Mouse (Mus musculus) stomach, embryonic 16.5 days (tissue): ENCODE data around the gene Dhx58. TPM values are rescaled to one million over a fixed set of nuclear protein-coding genes. Genes with fewer than 3 reads are reported as not detected.

Experiments
- ATAC-seq: fragments of 200-750 bp; cut with Nextera tagmentation; 2 replicates; pipeline ENCODE4 v1.8.0; 2017; ENCODE audit warnings: moderate number of reproducible peaks, moderate TSS enrichment; ENCODE audit not compliant: insufficient read depth, low FRiP score
- H3K27ac ChIP-seq: fragments of 300-500 bp; sonication (generic); 2 replicates; pipeline ENCODE4 v1.5.1; 2014; ENCODE audit warnings: low read length
- H3K27me3 ChIP-seq: fragments of 300-500 bp; sonication (generic); 2 replicates; pipeline ENCODE4 v1.6.1; 2014; ENCODE audit warnings: low read length, control low read depth, mixed read lengths; ENCODE audit not compliant: control insufficient read depth, insufficient read depth
- H3K36me3 ChIP-seq: fragments of 300-500 bp; sonication (generic); 2 replicates; pipeline ENCODE4 v1.6.1; 2014; ENCODE audit warnings: low read length; ENCODE audit not compliant: control insufficient read depth, insufficient read depth
- H3K4me1 ChIP-seq: fragments of 300-500 bp; sonication (generic); 2 replicates; pipeline ENCODE4 v1.6.1; 2014; ENCODE audit warnings: low read length, control low read depth, mixed read lengths; ENCODE audit not compliant: control insufficient read depth, insufficient read depth
- H3K4me2 ChIP-seq: fragments of 300-500 bp; sonication (generic); 2 replicates; pipeline ENCODE4 v1.6.1; 2014; ENCODE audit warnings: low read depth, low read length, mixed read lengths
- H3K4me3 ChIP-seq: fragments of 300-500 bp; sonication (generic); replicated peaks from 2 replicates; pipeline ENCODE4 v1.5.1; 2014; ENCODE audit warnings: mild to moderate bottlenecking, low read length
- H3K9ac ChIP-seq: fragments of 300-500 bp; sonication (generic); 2 replicates; pipeline ENCODE4 v1.6.1; 2014; ENCODE audit warnings: low read length
- H3K9me3 ChIP-seq: fragments of 300-500 bp; sonication (generic); replicated peaks from 2 replicates; pipeline ENCODE4 v1.6.1; 2016; ENCODE audit warnings: low read length, control low read depth; ENCODE audit not compliant: control insufficient read depth
- WGBS: fragments of 180-500 bp; shearing (Covaris S2); extraction: QIAGEN DNeasy Blood & Tissue Kit; methylation state at CpG from one replicate; pipeline ENCODE4 v1.1.7; 2014; 5-methylcytosine and 5-hydroxymethylcytosine counted together
- polyA plus RNA-seq: library from polyadenylated mRNA; unstranded; fragments of >200 nt; fragmentation: Nextera tagmentation; extraction: Ambion mirVana; gene quantifications from 2 replicates; pipeline ENCODE4 v1.2.1, GENCODE M21; 2015

The Dhx58 gene
- polyA plus RNA-seq, 1 experiment from 2014 or later: 2.8 TPM

DNA sequence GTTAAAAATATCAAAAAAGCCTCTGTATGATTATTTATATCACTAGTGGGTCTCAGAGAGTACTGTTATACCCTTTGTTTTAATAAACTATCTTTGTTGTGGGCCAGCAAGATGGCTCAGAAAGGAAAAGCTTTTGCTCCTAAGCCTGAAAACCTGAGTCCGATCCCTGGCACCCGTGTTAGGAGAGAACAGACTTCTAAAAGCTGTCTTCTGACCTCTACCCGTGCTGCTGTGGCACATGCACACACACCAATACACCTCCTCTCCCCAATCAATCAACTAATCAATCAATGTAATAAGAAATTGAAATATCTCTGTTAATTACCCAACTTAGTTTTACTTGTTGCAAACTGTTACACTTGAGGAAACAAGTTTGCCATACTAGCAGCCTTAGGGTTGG is 3.4 kb downstream of the Dhx58 start:
- Histone ChIP-seq H3K4me1 (peaks cover 6% of the 10 kb centered on the region; the same call in 1 of the 2 replicates), H3K4me2 (peak overlapping the region; percentile 42; the same call in 1 of the 2 replicates), H3K27ac (no peak overlapping the region), H3K36me3 (peaks cover under 1% of the 10 kb centered on the region; the same call in 1 of the 2 replicates), H3K9me3 (no peaks in the 10 kb centered on the region), H3K27me3 (no peaks in the 10 kb centered on the region), H3K9ac (no peak overlapping the region), H3K4me3 (peak overlapping the region; percentile 29; the same call in 1 of the 2 replicates)
- 76% methylated on average over 3 of the region's 3 CpGs for WGBS
- ATAC-seq: no peak

- Histone ChIP-seq H3K4me3 (no peak overlapping the region), H3K4me2 (no peak overlapping the region), H3K9me3 (no peaks in the 10 kb centered on the region), H3K27ac (no peak overlapping the region), H3K4me1 (peaks cover 6% of the 10 kb centered on the region; the same call in 1 of the 2 replicates), H3K27me3 (peaks cover 5% of the 10 kb centered on the region; the same call in 1 of the 2 replicates), H3K9ac (no peak overlapping the region), H3K36me3 (no peaks in the 10 kb centered on the region)
- ATAC-seq: no peak
- 69% methylated on average over 7 of the region's 7 CpGs for WGBS
These were observed 6.2 kb downstream of the Dhx58 start for GRCm38 (mm10) chr11:100697921-100698320.

- Histone ChIP-seq H3K4me1 (peaks cover 4% of the 10 kb centered on the region; the same call in 1 of the 2 replicates), H3K9ac (no peak overlapping the region), H3K27ac (no peak overlapping the region), H3K9me3 (no peaks in the 10 kb centered on the region), H3K27me3 (peaks cover 8% of the 10 kb centered on the region; the same call in 1 of the 2 replicates), H3K36me3 (no peaks in the 10 kb centered on the region), H3K4me3 (no peak overlapping the region), H3K4me2 (no peak overlapping the region)
- WGBS: 35% methylated on average over 5 of the region's 5 CpGs
- peak; percentile 63; the same call in 1 of the 2 replicates for ATAC-seq
These were observed 9.1 kb downstream of the Dhx58 start for GRCm38 (mm10) chr11:100694926-100695325.

DNA sequence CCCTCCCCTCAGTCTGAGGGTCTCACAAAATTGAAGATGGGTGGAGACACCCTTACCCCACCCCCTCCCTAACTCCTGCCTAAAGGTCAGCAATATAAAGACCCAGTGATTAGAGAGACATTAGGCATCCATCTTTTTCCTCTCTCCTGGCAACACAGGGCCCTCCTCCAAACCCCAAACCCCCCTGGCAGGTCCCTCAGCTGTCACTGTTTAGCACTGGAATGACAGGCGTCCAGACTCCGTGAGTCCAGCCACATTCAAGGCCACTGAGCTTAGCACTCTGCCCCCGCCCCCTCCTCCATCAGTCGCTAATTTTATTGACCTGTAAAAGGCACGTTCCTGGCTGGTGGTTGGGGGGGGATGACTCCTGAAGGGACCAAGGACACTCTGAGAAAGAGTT is 10.9 kb downstream of the Dhx58 start:
- Histone ChIP-seq H3K4me1 (peaks cover 4% of the 10 kb centered on the region; the same call in 1 of the 2 replicates), H3K36me3 (no peaks in the 10 kb centered on the region), H3K4me2 (no peak overlapping the region), H3K27me3 (peaks cover 8% of the 10 kb centered on the region; the same call in 1 of the 2 replicates), H3K4me3 (no peak overlapping the region), H3K9me3 (no peaks in the 10 kb centered on the region), H3K27ac (no peak overlapping the region), H3K9ac (no peak overlapping the region)
- 29% methylated on average over 5 of the region's 5 CpGs for WGBS
- ATAC-seq: no peak

GRCm38 (mm10) chr11:100692164-100692616 is 11.9 kb downstream of the Dhx58 start, which contains the start of gene Zfp385c:
TSS of gene Zfp385c (minus strand) at chr11:100692455.
- H3K36me3 ChIP-seq: no peaks in the 10 kb centered on the region
- ATAC-seq: no peak
- under 1% methylated on average over 23 of the region's 23 CpGs for WGBS
- H3K9me3 ChIP-seq: no peaks in the 10 kb centered on the region
- H3K4me1 ChIP-seq: peaks cover 4% of the 10 kb centered on the region; the same call in 1 of the 2 replicates
- H3K4me3 ChIP-seq: peak within 1 kb of the TSS; percentile 41
- peak within 1 kb of the TSS; percentile 23; the same call in 1 of the 2 replicates for H3K9ac ChIP-seq
- H3K27ac ChIP-seq: no peak within 1 kb of the TSS
- H3K27me3 ChIP-seq: peaks cover 8% of the 10 kb centered on the region; the same call in 1 of the 2 replicates
- H3K4me2 ChIP-seq: peak within 1 kb of the TSS; percentile 61

DNA sequence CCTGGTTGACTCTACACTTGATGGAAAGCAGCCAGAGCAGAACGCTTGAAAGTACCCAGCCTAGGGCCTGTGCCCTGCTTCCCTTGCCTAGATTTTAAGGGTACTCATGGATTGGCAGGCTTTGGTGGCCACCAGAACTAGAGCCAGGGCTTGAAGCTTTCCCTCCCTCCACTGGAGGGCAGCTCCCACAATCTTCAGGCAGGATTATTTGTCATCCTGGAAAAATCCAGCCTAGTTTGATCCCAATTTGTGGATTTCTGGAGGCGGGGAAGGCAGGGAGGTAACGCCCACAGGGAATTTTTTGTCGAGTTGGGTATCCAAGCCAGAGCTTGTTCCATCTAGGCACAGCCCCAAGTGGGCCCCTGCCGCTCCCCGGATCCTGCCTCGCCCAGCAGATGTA is 13.7 kb downstream of the Dhx58 start:
- Histone ChIP-seq H3K27ac (no peak overlapping the region), H3K9ac (no peak overlapping the region), H3K9me3 (no peaks in the 10 kb centered on the region), H3K27me3 (peaks cover 8% of the 10 kb centered on the region; the same call in 1 of the 2 replicates), H3K4me2 (no peak overlapping the region), H3K4me1 (peaks cover 4% of the 10 kb centered on the region; the same call in 1 of the 2 replicates), H3K4me3 (no peak overlapping the region), H3K36me3 (no peaks in the 10 kb centered on the region)
- WGBS: 68% methylated on average over 7 of the region's 7 CpGs
- ATAC-seq: no peak

DNA sequence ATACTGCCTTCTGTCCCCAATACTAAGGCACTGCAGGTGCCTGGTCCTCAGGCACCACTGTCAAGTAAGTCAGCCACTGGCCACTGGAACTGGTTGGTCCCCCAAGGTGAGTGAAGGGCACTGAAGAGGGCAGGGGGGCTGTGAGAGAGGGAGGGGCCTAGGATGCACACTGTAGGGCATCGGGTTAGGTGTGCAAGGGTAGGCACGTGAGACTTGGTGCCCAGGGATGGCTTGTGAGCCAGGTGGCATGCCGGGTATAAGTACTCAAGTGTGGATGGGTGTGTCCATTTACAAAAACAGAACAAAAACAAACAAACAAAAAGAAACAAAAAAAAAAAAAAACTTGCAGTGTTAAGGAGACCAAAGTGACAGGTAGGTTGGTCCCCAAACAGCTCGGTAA is 15.6 kb downstream of the Dhx58 start:
- Histone ChIP-seq H3K9me3 (no peaks in the 10 kb centered on the region), H3K9ac (no peak overlapping the region), H3K4me2 (no peak overlapping the region), H3K27me3 (peaks cover 8% of the 10 kb centered on the region; the same call in 1 of the 2 replicates), H3K4me3 (no peak overlapping the region), H3K27ac (no peak overlapping the region), H3K4me1 (peaks cover 4% of the 10 kb centered on the region; the same call in 1 of the 2 replicates), H3K36me3 (no peaks in the 10 kb centered on the region)
- no peak for ATAC-seq
- 74% methylated on average over 4 of the region's 4 CpGs for WGBS

- H3K9ac ChIP-seq: no peak overlapping the region
- H3K27ac ChIP-seq: no peak overlapping the region
- 62% methylated on average over 7 of the region's 7 CpGs for WGBS
- peaks cover 3% of the 10 kb centered on the region; the same call in 1 of the 2 replicates for H3K4me1 ChIP-seq
- no peak for ATAC-seq
- no peaks in the 10 kb centered on the region for H3K9me3 ChIP-seq
- H3K36me3 ChIP-seq: no peaks in the 10 kb centered on the region
- no peak overlapping the region for H3K4me2 ChIP-seq
- H3K27me3 ChIP-seq: no peaks in the 10 kb centered on the region
- no peak overlapping the region for H3K4me3 ChIP-seq
These were observed 16.8 kb downstream of the Dhx58 start for GRCm38 (mm10) chr11:100687265-100687664.

DNA sequence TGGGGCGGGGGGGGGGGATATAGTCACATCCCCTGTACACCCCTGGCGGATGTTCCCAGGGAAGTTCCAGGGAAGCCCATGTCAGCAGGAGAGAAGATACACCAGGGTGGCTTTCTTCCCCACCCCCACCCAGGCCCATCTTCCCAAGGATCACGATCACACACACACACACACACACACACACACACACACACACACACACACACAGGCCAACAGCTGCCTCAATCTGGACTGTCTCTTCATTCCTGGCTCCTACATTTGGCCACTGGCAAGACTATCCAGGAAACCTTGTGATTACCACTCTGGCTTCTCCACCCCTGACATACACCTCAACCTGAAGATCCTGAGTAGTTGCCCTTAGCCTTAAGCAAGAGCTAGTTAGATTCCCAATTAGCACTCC is 18.7 kb downstream of the Dhx58 start:
- no peaks in the 10 kb centered on the region for H3K36me3 ChIP-seq
- H3K4me1 ChIP-seq: no peaks in the 10 kb centered on the region
- no peak overlapping the region for H3K9ac ChIP-seq
- no peak overlapping the region for H3K4me2 ChIP-seq
- no peak for ATAC-seq
- H3K9me3 ChIP-seq: no peaks in the 10 kb centered on the region
- 70% methylated on average over 2 of the region's 3 CpGs for WGBS
- no peak overlapping the region for H3K4me3 ChIP-seq
- H3K27ac ChIP-seq: no peak overlapping the region
- H3K27me3 ChIP-seq: no peaks in the 10 kb centered on the region
